Mouse (Mus musculus) limb, embryonic 11.5 days (tissue): ENCODE results near the gene Gm48552. TPM values are rescaled to one million over a fixed set of nuclear protein-coding genes. Genes with fewer than 3 reads are reported as not detected.

Experiments used
- ATAC-seq: fragments of 200-750 bp; cut with Nextera tagmentation; 2 replicates; pipeline ENCODE4 v1.8.0; 2017; ENCODE audit warnings: low read depth; ENCODE audit not compliant: insufficient number of reproducible peaks, low FRiP score, low TSS enrichment
- DNase-seq: peaks from one replicate; pipeline ENCODE4 v3.0.0-alpha.2; 2015; ENCODE audit warnings: low spot score
- H3K27ac ChIP-seq: fragments of 300-500 bp; sonication (generic); replicated peaks from 2 replicates; pipeline ENCODE4 v1.5.1; 2014; ENCODE audit warnings: low read depth, mild to moderate bottlenecking, low read length
- H3K27me3 ChIP-seq: fragments of 300-500 bp; sonication (generic); 2 replicates; pipeline ENCODE4 v1.6.1; 2014; ENCODE audit warnings: mild to moderate bottlenecking, low read length, mixed read lengths; ENCODE audit not compliant: control insufficient read depth, insufficient read depth
- H3K36me3 ChIP-seq: fragments of 300-500 bp; sonication (generic); 2 replicates; pipeline ENCODE4 v1.6.1; 2014; ENCODE audit warnings: mild to moderate bottlenecking, low read length, moderate library complexity, mixed read lengths; ENCODE audit not compliant: control insufficient read depth, insufficient read depth
- H3K4me1 ChIP-seq: fragments of 300-500 bp; sonication (generic); 2 replicates; pipeline ENCODE4 v1.6.1; 2014; ENCODE audit warnings: low read length, mixed read lengths; ENCODE audit not compliant: control insufficient read depth, insufficient read depth
- H3K4me2 ChIP-seq: fragments of 300-500 bp; sonication (generic); 2 replicates; pipeline ENCODE4 v1.6.1; 2014; ENCODE audit warnings: low read depth, mild to moderate bottlenecking, moderate library complexity; ENCODE audit not compliant: severe bottlenecking
- H3K4me3 ChIP-seq: fragments of 300-500 bp; sonication (generic); 2 replicates; pipeline ENCODE4 v1.5.1; 2014; ENCODE audit warnings: low read depth, low read length
- H3K9ac ChIP-seq: fragments of 300-500 bp; sonication (generic); 2 replicates; pipeline ENCODE4 v1.6.1; 2014; ENCODE audit warnings: mild to moderate bottlenecking, low read length
- H3K9me3 ChIP-seq: fragments of 300-500 bp; sonication (generic); 2 replicates; pipeline ENCODE4 v1.6.1; 2016; ENCODE audit warnings: low read length; ENCODE audit not compliant: control insufficient read depth
- WGBS: fragments of 180-500 bp; shearing (Covaris S2); extraction: QIAGEN DNeasy Blood & Tissue Kit; methylation state at CpG from one replicate; pipeline ENCODE4 v1.1.7; 2014; 5-methylcytosine and 5-hydroxymethylcytosine counted together
- polyA plus RNA-seq: library from polyadenylated mRNA; unstranded; fragments of >200 nt; fragmentation: Nextera tagmentation; extraction: Ambion mirVana; gene quantifications from 2 replicates; pipeline ENCODE4 v1.2.1, GENCODE M21; 2014

Gm48552 gene
- polyA plus RNA-seq, 1 experiment from 2014 or later: 1.0 TPM

GRCm38 (mm10) chr10:81408424-81408729 is 19.6 kb downstream of the Gm48552 start:
- Histone ChIP-seq H3K27ac (no peak overlapping the region), H3K9ac (no peak overlapping the region), H3K4me1 (peaks cover 48% of the 10 kb centered on the region), H3K27me3 (peaks cover 11% of the 10 kb centered on the region; the same call in 1 of the 2 replicates), H3K4me2 (no peak overlapping the region), H3K9me3 (no peaks in the 10 kb centered on the region), H3K4me3 (no peak overlapping the region), H3K36me3 (0 out of 2 replicates have a peak, but pooled peaks cover 2% of the 10 kb centered on the region)
- DNase-seq: no peak
- 40% methylated on average over 13 of the region's 13 CpGs for WGBS
- no peak for ATAC-seq

- Histone ChIP-seq H3K4me3 (0 out of 2 replicates have a peak overlapping the region, but pooled peaks have one; percentile 5), H3K27ac (no peak overlapping the region), H3K4me2 (no peak overlapping the region), H3K4me1 (peaks cover 52% of the 10 kb centered on the region), H3K9ac (no peak overlapping the region), H3K27me3 (peaks cover 11% of the 10 kb centered on the region; the same call in 1 of the 2 replicates), H3K36me3 (0 out of 2 replicates have a peak, but pooled peaks cover 2% of the 10 kb centered on the region), H3K9me3 (no peaks in the 10 kb centered on the region)
- ATAC-seq (no peak), DNase-seq (peak; percentile 81)
- 13% methylated on average over 9 of the region's 9 CpGs for WGBS
These were observed 20.1 kb downstream of the Gm48552 start for GRCm38 (mm10) chr10:81408871-81409291.

GRCm38 (mm10) chr10:81409330-81409729 is 20.5 kb downstream of the Gm48552 start:
- no peak for ATAC-seq
- Histone ChIP-seq H3K27me3 (peaks cover 11% of the 10 kb centered on the region; the same call in 1 of the 2 replicates), H3K4me3 (0 out of 2 replicates have a peak overlapping the region, but pooled peaks have one; percentile 5), H3K4me1 (peaks cover 54% of the 10 kb centered on the region), H3K27ac (no peak overlapping the region), H3K9ac (no peak overlapping the region), H3K4me2 (no peak overlapping the region), H3K36me3 (0 out of 2 replicates have a peak, but pooled peaks cover 2% of the 10 kb centered on the region), H3K9me3 (no peaks in the 10 kb centered on the region)
- 12% methylated on average over 8 of the region's 8 CpGs for WGBS
- no peak for DNase-seq

GRCm38 (mm10) chr10:81410350-81410749 is 21.5 kb downstream of the Gm48552 start:
- H3K9me3 ChIP-seq: no peaks in the 10 kb centered on the region
- 0 out of 2 replicates have a peak, but pooled peaks cover 2% of the 10 kb centered on the region for H3K36me3 ChIP-seq
- no peak for DNase-seq
- WGBS: 68% methylated on average over 4 of the region's 4 CpGs
- H3K27ac ChIP-seq: peak overlapping the region; percentile 42; the same call in 1 of the 2 replicates
- H3K4me2 ChIP-seq: no peak overlapping the region
- peaks cover 11% of the 10 kb centered on the region; the same call in 1 of the 2 replicates for H3K27me3 ChIP-seq
- no peak overlapping the region for H3K4me3 ChIP-seq
- H3K9ac ChIP-seq: no peak overlapping the region
- no peak for ATAC-seq
- H3K4me1 ChIP-seq: peaks cover 61% of the 10 kb centered on the region

- ATAC-seq: no peak
- Histone ChIP-seq H3K9me3 (no peaks in the 10 kb centered on the region), H3K9ac (no peak overlapping the region), H3K4me3 (no peak overlapping the region), H3K4me2 (no peak overlapping the region), H3K27me3 (peaks cover 7% of the 10 kb centered on the region; the same call in 1 of the 2 replicates), H3K36me3 (no peaks in the 10 kb centered on the region), H3K27ac (peak overlapping the region; percentile 42; the same call in 1 of the 2 replicates), H3K4me1 (peaks cover 67% of the 10 kb centered on the region)
- no peak for DNase-seq
- WGBS: 86% methylated on average over 9 of the region's 9 CpGs
These were observed 22.2 kb downstream of the Gm48552 start for GRCm38 (mm10) chr10:81410981-81411380.

- no peaks in the 10 kb centered on the region for H3K36me3 ChIP-seq
- no peak overlapping the region for H3K4me3 ChIP-seq
These were observed 22.9 kb downstream of the Gm48552 start for GRCm38 (mm10) chr10:81411471-81412400.

GRCm38 (mm10) chr10:81412586-81413309 is 23.9 kb downstream of the Gm48552 start:
- Histone ChIP-seq H3K4me2 (no peak overlapping the region), H3K4me3 (no peak overlapping the region), H3K27me3 (peaks cover 6% of the 10 kb centered on the region; the same call in 1 of the 2 replicates), H3K9me3 (no peaks in the 10 kb centered on the region), H3K36me3 (no peaks in the 10 kb centered on the region), H3K4me1 (peaks cover 65% of the 10 kb centered on the region), H3K27ac (no peak overlapping the region), H3K9ac (no peak overlapping the region)
- ATAC-seq: no peak
- no peak for DNase-seq
- 79% methylated on average over 16 of the region's 16 CpGs for whole genome bisulfite sequencing

More at GRCm38 (mm10) chr10:81411471-81412400, 22.9 kb downstream of the Gm48552 start:
- peaks cover 6% of the 10 kb centered on the region; the same call in 1 of the 2 replicates for H3K27me3 ChIP-seq
- no peak for ATAC-seq
- H3K4me1 ChIP-seq: peaks cover 65% of the 10 kb centered on the region
- no peak overlapping the region for H3K9ac ChIP-seq
- no peaks in the 10 kb centered on the region for H3K9me3 ChIP-seq
- no peak for DNase-seq
- 81% methylated on average over 18 of the region's 18 CpGs for WGBS
- no peak overlapping the region for H3K4me2 ChIP-seq
- H3K27ac ChIP-seq: peak overlapping the region; percentile 42; the same call in 1 of the 2 replicates
